Mouse (Mus musculus) spleen, adult 2 months (tissue): ENCODE results near the gene Ppp4r2.

Experiments
- CTCF ChIP-seq: fragments of 200-500 bp; IDR thresholded peaks from 2 replicates; pipeline ENCODE4 v1.5.1; 2011; ENCODE audit warnings: mild to moderate bottlenecking, inconsistent platforms; ENCODE audit not compliant: insufficient read depth, insufficient read length, insufficient replicate concordance; ENCODE audit errors: extremely low read depth
- POLR2A ChIP-seq: fragments of 200-500 bp; IDR thresholded peaks from 2 replicates; pipeline ENCODE4 v1.6.1; 2011; ENCODE audit warnings: low read depth, low read length, inconsistent platforms

- no peak for TF ChIP-seq CTCF
- TF ChIP-seq POLR2A: no peak
Observed at GRCm38 (mm10) chr6:100865321-100865720, 31.9 kb downstream of the Ppp4r2 start.
